Mouse (Mus musculus) left cerebral cortex, postnatal 14 days (tissue): ENCODE measurements around the gene Gm9936. TPM values are rescaled to one million over a fixed set of nuclear protein-coding genes. Genes with fewer than 3 reads are reported as not detected.

Experiments
- microRNA-seq, 2 experiments: library from miRNA; unstranded; fragments of <30 nt; microRNA quantifications; one replicate each; pipeline ENCODE4 v1.2.0; 2022
- total RNA-seq, 2 experiments: library from RNA; stranded (reverse); gene quantifications; 2 replicates each; pipeline ENCODE4 v1.2.3; 2021

Gm9936 gene
- total RNA-seq, 2 experiments from 2014 or later, result 1.0 to 1.5 TPM

Small RNAs within 50 kb of the gene (microRNA-seq; reads per million reads assigned to microRNA genes)
- gene Mir6240, result 12.8 to 14.2 reads per million in 2 experiments

Other genes starting within 250 kb of the Gm9936 start
- 1 to 10 TPM; 2.0 to 2.2 TPM for gene Trpv4, start 200.3 kb downstream of the Gm9936 start, total RNA-seq
- 10 to 100 TPM; 32.1 to 39.2 TPM for gene Gltp, start 167.7 kb downstream of the Gm9936 start, total RNA-seq
- gene Tchp, start 150.9 kb downstream of the Gm9936 start, total RNA-seq, result 10 to 100 TPM; 11.9 to 12.3 TPM
- 10 to 100 TPM; 33.6 to 34.8 TPM for gene Ankrd13a, start 84.0 kb downstream of the Gm9936 start, total RNA-seq
- gene Git2, start 83.2 kb downstream of the Gm9936 start, total RNA-seq, result 10 to 100 TPM; 41.4 to 47.8 TPM
- 100 to 1,000 TPM; 170 to 179 TPM for gene 1500011B03Rik, start 35.2 kb downstream of the Gm9936 start, total RNA-seq
- gene 4930519G04Rik, start 5.0 kb downstream of the Gm9936 start, total RNA-seq, result not detected
- 1 to 10 TPM in 1 of 2 experiments, under 1 TPM in 1; 0.57 to 1.8 TPM for gene Oasl2, start 38.3 kb upstream of the Gm9936 start, total RNA-seq
- not detected for gene Oasl1, start 64.6 kb upstream of the Gm9936 start, total RNA-seq
- gene 2210016L21Rik, start 83.5 kb upstream of the Gm9936 start, total RNA-seq, result 100 to 1,000 TPM; 210 to 248 TPM
- gene Hnf1a, start 112.4 kb upstream of the Gm9936 start, total RNA-seq, result not detected
- 100 to 1,000 TPM; 104 to 106 TPM for gene Sppl3, start 152.5 kb upstream of the Gm9936 start, total RNA-seq
- not detected for gene Gm10401, start 239.6 kb upstream of the Gm9936 start, total RNA-seq